Mouse (Mus musculus) heart, embryonic 15.5 days (tissue): ENCODE results near the gene Ptcd2. TPM values are rescaled to one million over a fixed set of nuclear protein-coding genes. Genes with fewer than 3 reads are reported as not detected.
"Not testable (repeated sequence)": the region's sequence is repeated elsewhere in the genome, so short reads cannot be mapped to it uniquely, and the experiment has no call there.

Experiments
- ATAC-seq: fragments of 200-750 bp; cut with Nextera tagmentation; replicated peaks from 2 replicates; pipeline ENCODE4 v1.8.0; 2017; ENCODE audit warnings: low read depth, moderate TSS enrichment; ENCODE audit not compliant: insufficient number of reproducible peaks, insufficient read depth, low FRiP score
- H3K27ac ChIP-seq: fragments of 300-500 bp; sonication (generic); 2 replicates; pipeline ENCODE4 v1.5.1; 2015; ENCODE audit warnings: mild to moderate bottlenecking, inconsistent platforms
- H3K27me3 ChIP-seq: fragments of 300-500 bp; sonication (generic); 2 replicates; pipeline ENCODE4 v1.6.1; 2015; ENCODE audit warnings: inconsistent platforms
- H3K36me3 ChIP-seq: fragments of 300-500 bp; sonication (generic); 2 replicates; pipeline ENCODE4 v1.6.1; 2015; ENCODE audit warnings: mild to moderate bottlenecking, inconsistent platforms
- H3K4me1 ChIP-seq: fragments of 300-500 bp; sonication (generic); replicated peaks from 2 replicates; pipeline ENCODE4 v1.6.1; 2015; ENCODE audit warnings: inconsistent platforms
- H3K4me2 ChIP-seq: fragments of 300-500 bp; sonication (generic); 2 replicates; pipeline ENCODE4 v1.6.1; 2015; ENCODE audit warnings: inconsistent platforms, mild to moderate bottlenecking, moderate library complexity
- H3K4me3 ChIP-seq: fragments of 300-500 bp; sonication (generic); 2 replicates; pipeline ENCODE4 v1.5.1; 2015; ENCODE audit warnings: mild to moderate bottlenecking, inconsistent platforms
- H3K9ac ChIP-seq: fragments of 300-500 bp; sonication (generic); 2 replicates; pipeline ENCODE4 v1.6.1; 2015; ENCODE audit warnings: mild to moderate bottlenecking, inconsistent platforms
- H3K9me3 ChIP-seq: fragments of 300-500 bp; sonication (generic); replicated peaks from 2 replicates; pipeline ENCODE4 v1.6.1; 2016; ENCODE audit warnings: inconsistent platforms
- WGBS: fragments of 180-500 bp; shearing (Covaris S2); methylation state at CpG from one replicate; pipeline ENCODE4 v1.1.7; 2015; ENCODE audit warnings: mixed read lengths; 5-methylcytosine and 5-hydroxymethylcytosine counted together
- polyA plus RNA-seq: library from polyadenylated mRNA; unstranded; fragments of >200 nt; fragmentation: Nextera tagmentation; extraction: Ambion mirVana; gene quantifications from 2 replicates; pipeline ENCODE4 v1.2.1, GENCODE M21; 2015

The Ptcd2 gene
- polyA plus RNA-seq, 1 experiment from 2014 or later, result 71.8 TPM

GRCm38 (mm10) chr13:99323632-99324336 lies 20.7 kb downstream of the Ptcd2 start:
- peaks cover 10% of the 10 kb centered on the region for H3K4me1 ChIP-seq
- peak; percentile 66 for ATAC-seq
- H3K4me3 ChIP-seq, result no peak overlapping the region
- no peak overlapping the region for H3K4me2 ChIP-seq
- H3K36me3 ChIP-seq, result peaks cover 77% of the 10 kb centered on the region
- H3K27me3 ChIP-seq, result no peaks in the 10 kb centered on the region
- no peak overlapping the region for H3K9ac ChIP-seq
- no peaks in the 10 kb centered on the region for H3K9me3 ChIP-seq
- 58% methylated on average over 7 of the region's 7 CpGs for WGBS
- peak overlapping the region; percentile 60 for H3K27ac ChIP-seq

- peaks cover 10% of the 10 kb centered on the region for H3K4me1 ChIP-seq
- 87% methylated on average over 13 of the region's 13 CpGs for WGBS
- not testable (repeated sequence) for H3K9me3 ChIP-seq, H3K9ac ChIP-seq, H3K4me2 ChIP-seq, ATAC-seq, H3K4me3 ChIP-seq, H3K27me3 ChIP-seq
- H3K36me3 ChIP-seq, result peaks cover 69% of the 10 kb centered on the region
- H3K27ac ChIP-seq, result peak overlapping the region; percentile 42; the same call in 1 of the 2 replicates
Measured at GRCm38 (mm10) chr13:99322915-99323314, 21.6 kb downstream of the Ptcd2 start.

GRCm38 (mm10) chr13:99320453-99320852 lies 24.1 kb downstream of the Ptcd2 start:
- H3K27me3 ChIP-seq, result no peaks in the 10 kb centered on the region
- no peak overlapping the region for H3K4me2 ChIP-seq
- no peak for ATAC-seq
- WGBS, result 91% methylated on average over 7 of the region's 7 CpGs
- no peaks in the 10 kb centered on the region for H3K9me3 ChIP-seq
- H3K4me3 ChIP-seq, result no peak overlapping the region
- peaks cover 10% of the 10 kb centered on the region for H3K4me1 ChIP-seq
- H3K36me3 ChIP-seq, result peaks cover 44% of the 10 kb centered on the region
- H3K27ac ChIP-seq, result no peak overlapping the region
- H3K9ac ChIP-seq, result no peak overlapping the region

- Histone ChIP-seq H3K4me1 (no peaks in the 10 kb centered on the region), H3K9ac (no peak overlapping the region), H3K36me3 (peaks cover 27% of the 10 kb centered on the region), H3K27ac (no peak overlapping the region), H3K9me3 (no peaks in the 10 kb centered on the region), H3K27me3 (no peaks in the 10 kb centered on the region), H3K4me3 (no peak overlapping the region), H3K4me2 (no peak overlapping the region)
- ATAC-seq, result no peak
- 53% methylated on average over 4 of the region's 4 CpGs for WGBS
Measured at GRCm38 (mm10) chr13:99317058-99317457, 27.4 kb downstream of the Ptcd2 start.

- no peak overlapping the region for H3K4me2 ChIP-seq
- H3K27ac ChIP-seq, result no peak overlapping the region
- no peak overlapping the region for H3K9ac ChIP-seq
- H3K36me3 ChIP-seq, result peaks cover 24% of the 10 kb centered on the region
- ATAC-seq, result no peak
- 92% methylated on average over 6 of the region's 6 CpGs for WGBS
- H3K4me1 ChIP-seq, result no peaks in the 10 kb centered on the region
- no peaks in the 10 kb centered on the region for H3K9me3 ChIP-seq
- no peaks in the 10 kb centered on the region for H3K27me3 ChIP-seq
- H3K4me3 ChIP-seq, result no peak overlapping the region
Measured at GRCm38 (mm10) chr13:99316366-99316765, 28.1 kb downstream of the Ptcd2 start.

GRCm38 (mm10) chr13:99314657-99315181 lies 29.8 kb downstream of the Ptcd2 start:
- no peaks in the 10 kb centered on the region for H3K27me3 ChIP-seq
- no peak for ATAC-seq
- 71% methylated on average over 15 of the region's 15 CpGs for whole genome bisulfite sequencing
- H3K9me3 ChIP-seq, result no peaks in the 10 kb centered on the region
- no peaks in the 10 kb centered on the region for H3K4me1 ChIP-seq
- H3K27ac ChIP-seq, result no peak overlapping the region
- no peak overlapping the region for H3K9ac ChIP-seq
- no peak overlapping the region for H3K4me2 ChIP-seq
- peaks cover 8% of the 10 kb centered on the region for H3K36me3 ChIP-seq
- H3K4me3 ChIP-seq, result no peak overlapping the region

- WGBS, result 78% methylated on average over 5 of the region's 5 CpGs
- Histone ChIP-seq H3K9ac (no peak overlapping the region), H3K4me2 (no peak overlapping the region), H3K4me1 (no peaks in the 10 kb centered on the region; the same call in 1 of the 2 replicates), H3K4me3 (no peak overlapping the region), H3K27me3 (no peaks in the 10 kb centered on the region), H3K27ac (no peak overlapping the region), H3K36me3 (peaks cover 2% of the 10 kb centered on the region), H3K9me3 (no peaks in the 10 kb centered on the region)
- no peak for ATAC-seq
Measured at GRCm38 (mm10) chr13:99314098-99314497, 30.4 kb downstream of the Ptcd2 start.

GRCm38 (mm10) chr13:99308393-99308792 lies 36.1 kb downstream of the Ptcd2 start:
- WGBS, result 63% methylated on average over 8 of the region's 8 CpGs
- ATAC-seq, result no peak

GRCm38 (mm10) chr13:99307930-99308359 lies 36.6 kb downstream of the Ptcd2 start:
- Histone ChIP-seq H3K4me2 (no peak overlapping the region), H3K4me3 (no peak overlapping the region), H3K9ac (no peak overlapping the region), H3K4me1 (peaks cover 31% of the 10 kb centered on the region), H3K27ac (peak overlapping the region; percentile 92), H3K36me3 (no peaks in the 10 kb centered on the region), H3K9me3 (no peaks in the 10 kb centered on the region), H3K27me3 (no peaks in the 10 kb centered on the region)
- 21% methylated on average over 5 of the region's 5 CpGs for WGBS
- ATAC-seq, result peak; percentile 82

More at GRCm38 (mm10) chr13:99308393-99308792, 36.1 kb downstream of the Ptcd2 start:
- Histone ChIP-seq H3K36me3 (no peaks in the 10 kb centered on the region), H3K9me3 (no peaks in the 10 kb centered on the region), H3K4me1 (peaks cover 31% of the 10 kb centered on the region), H3K4me2 (no peak overlapping the region), H3K27ac (peak overlapping the region; percentile 92), H3K4me3 (no peak overlapping the region), H3K27me3 (no peaks in the 10 kb centered on the region), H3K9ac (no peak overlapping the region)

- no peaks in the 10 kb centered on the region for H3K27me3 ChIP-seq
- H3K4me3 ChIP-seq, result no peak overlapping the region
- no peak overlapping the region for H3K4me2 ChIP-seq
- H3K9ac ChIP-seq, result no peak overlapping the region
- 77% methylated on average over 8 of the region's 8 CpGs for WGBS
- peaks cover 31% of the 10 kb centered on the region for H3K4me1 ChIP-seq
- H3K27ac ChIP-seq, result no peak overlapping the region
- H3K9me3 ChIP-seq, result no peaks in the 10 kb centered on the region
- no peaks in the 10 kb centered on the region for H3K36me3 ChIP-seq
- ATAC-seq, result no peak
Measured at GRCm38 (mm10) chr13:99306164-99306563, 38.3 kb downstream of the Ptcd2 start.

GRCm38 (mm10) chr13:99305186-99305585 lies 39.3 kb downstream of the Ptcd2 start:
- H3K4me2 ChIP-seq, result no peak overlapping the region
- peaks cover 31% of the 10 kb centered on the region for H3K4me1 ChIP-seq
- no peak overlapping the region for H3K9ac ChIP-seq
- no peaks in the 10 kb centered on the region for H3K27me3 ChIP-seq
- no peak for ATAC-seq
- no peaks in the 10 kb centered on the region for H3K36me3 ChIP-seq
- 62% methylated on average over 1 of the region's 1 CpGs for WGBS
- no peaks in the 10 kb centered on the region for H3K9me3 ChIP-seq
- no peak overlapping the region for H3K27ac ChIP-seq
- H3K4me3 ChIP-seq, result no peak overlapping the region

- Histone ChIP-seq H3K27me3 (no peaks in the 10 kb centered on the region), H3K4me2 (no peak overlapping the region), H3K27ac (peak overlapping the region; percentile 2; the same call in 1 of the 2 replicates), H3K9me3 (no peaks in the 10 kb centered on the region), H3K9ac (no peak overlapping the region), H3K36me3 (no peaks in the 10 kb centered on the region), H3K4me3 (no peak overlapping the region), H3K4me1 (peaks cover 35% of the 10 kb centered on the region)
- 57% methylated on average over 11 of the region's 11 CpGs for WGBS
- ATAC-seq, result no peak
Measured at GRCm38 (mm10) chr13:99304365-99304764, 40.1 kb downstream of the Ptcd2 start.
